Mouse (Mus musculus): ENCODE results near the gene Olfr224.
"Not testable (repeated sequence)": the region's sequence is repeated elsewhere in the genome, so short reads cannot be mapped to it uniquely, and the experiment has no call there.

Gene Olfr224

GRCm38 (mm10) chr11:58518916-58519315 lies 51.4 kb downstream of the Olfr224 start:
- DNase-seq (ENCODE audit: low spot score): not testable (repeated sequence)

Measured in embryo, embryonic 10.5 days (tissue).